Mouse (Mus musculus): ENCODE measurements around the gene Ptges3.
"Not testable (repeated sequence)": the region's sequence is repeated elsewhere in the genome, so short reads cannot be mapped to it uniquely, and the experiment has no call there.

The Ptges3 gene

GRCm38 (mm10) chr10:128059207-128059981 is 640 bp downstream of the Ptges3 start:
- DNase-seq (ENCODE audit: low spot score in 2 of 2): peak in 1 of 2 experiments; percentile 40

DNA sequence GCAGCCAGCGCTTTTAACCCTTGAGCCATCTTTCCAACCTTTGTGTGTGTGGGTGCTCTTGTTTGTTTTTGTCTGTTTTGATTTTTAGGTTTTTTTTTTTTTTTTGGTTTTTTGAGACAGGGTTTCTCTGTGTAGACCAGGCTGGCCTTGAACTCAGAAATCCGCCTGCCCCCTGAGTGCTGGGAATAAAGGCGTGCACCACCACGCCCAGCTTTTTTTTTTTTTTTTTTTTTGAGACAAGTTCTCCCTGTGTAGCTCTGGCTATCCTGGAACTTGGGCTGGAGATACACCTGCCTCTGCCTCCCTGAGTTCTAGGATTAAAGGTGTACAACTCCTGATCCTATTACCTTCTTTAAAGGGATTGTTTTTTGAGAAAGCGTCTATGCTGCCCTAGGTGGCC is 2.4 kb downstream of the Ptges3 start:
- no peak for DNase-seq (ENCODE audit: low spot score in 2 of 2)

DNA sequence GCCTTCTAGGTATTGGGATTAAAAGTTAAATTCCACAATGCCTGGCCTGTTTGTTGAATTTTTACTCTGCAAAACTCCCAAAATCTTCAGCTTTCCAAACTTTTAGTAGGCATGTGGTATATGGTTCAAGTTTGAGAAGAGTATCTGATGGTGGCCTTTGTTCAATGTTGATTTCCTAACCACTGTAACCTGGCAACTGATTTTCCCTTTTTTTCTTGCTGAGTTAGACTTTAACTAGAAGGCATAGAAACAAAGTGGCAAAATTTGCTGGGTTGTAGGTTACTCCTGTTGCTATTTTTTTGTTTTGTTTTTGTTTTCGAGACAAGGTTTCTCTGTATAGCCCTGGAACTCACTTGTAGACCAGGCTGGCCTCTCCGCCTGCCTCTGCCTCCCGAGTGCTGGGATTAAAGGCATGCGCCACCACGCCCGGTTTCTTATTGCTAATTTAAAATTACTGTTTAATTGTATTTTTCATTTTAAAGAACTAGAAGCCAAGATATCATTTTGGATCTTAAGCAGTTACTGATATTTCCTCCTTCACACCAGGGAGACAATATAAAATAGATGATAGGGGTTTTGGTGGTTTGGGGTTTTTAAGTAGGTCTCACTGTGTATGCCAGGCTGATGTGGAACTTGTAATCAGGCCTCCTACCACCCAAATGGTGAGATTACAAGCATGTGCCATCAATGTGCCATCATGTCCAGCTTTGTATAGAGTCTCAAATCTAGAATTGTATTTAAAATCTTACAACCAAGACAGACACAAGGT is 3.7 kb downstream of the Ptges3 start:
- no peak for DNase-seq (ENCODE audit: low spot score in 2 of 2)

DNA sequence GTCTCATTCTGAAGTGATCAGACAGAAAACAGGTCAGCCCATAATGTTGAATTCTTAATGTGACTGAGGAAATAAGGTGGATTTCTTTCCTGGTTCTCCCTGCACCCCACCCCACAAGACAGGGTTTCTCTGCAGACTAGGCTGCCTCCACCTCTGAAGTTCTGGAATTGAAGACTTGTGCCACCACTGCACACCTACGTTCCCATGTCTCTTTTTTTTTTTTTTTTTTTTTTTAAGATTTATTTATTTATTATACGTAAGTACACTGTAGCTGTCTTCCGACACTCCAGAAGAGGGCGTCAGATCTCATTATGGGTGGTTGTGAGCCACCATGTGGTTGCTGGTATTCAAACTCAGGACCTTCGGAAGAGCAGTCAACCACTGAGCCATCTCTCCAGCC is 7.3 kb downstream of the Ptges3 start:
- no peak for DNase-seq (ENCODE audit: low spot score in 2 of 2)

DNA sequence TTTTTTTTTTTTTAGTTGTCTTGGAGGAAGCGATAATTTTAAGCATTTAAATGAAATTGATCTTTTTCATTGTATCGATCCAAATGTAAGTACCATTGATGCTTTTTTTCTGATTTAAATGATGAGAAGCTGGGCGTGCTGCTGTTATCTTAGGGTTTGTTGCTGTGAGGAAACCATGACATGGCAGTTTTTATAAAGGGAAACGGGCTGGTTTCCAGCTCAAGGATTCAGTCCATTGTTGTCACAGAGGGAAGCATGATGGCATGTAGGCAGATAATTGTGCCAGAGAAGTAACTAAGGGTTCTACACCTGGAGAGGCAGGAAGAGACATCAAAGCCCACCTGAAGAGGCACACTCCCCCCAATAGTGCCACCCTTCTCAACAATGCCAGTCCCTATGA is 10.4 kb downstream of the Ptges3 start:
- DNase-seq (ENCODE audit: low spot score in 2 of 2): no peak

DNA sequence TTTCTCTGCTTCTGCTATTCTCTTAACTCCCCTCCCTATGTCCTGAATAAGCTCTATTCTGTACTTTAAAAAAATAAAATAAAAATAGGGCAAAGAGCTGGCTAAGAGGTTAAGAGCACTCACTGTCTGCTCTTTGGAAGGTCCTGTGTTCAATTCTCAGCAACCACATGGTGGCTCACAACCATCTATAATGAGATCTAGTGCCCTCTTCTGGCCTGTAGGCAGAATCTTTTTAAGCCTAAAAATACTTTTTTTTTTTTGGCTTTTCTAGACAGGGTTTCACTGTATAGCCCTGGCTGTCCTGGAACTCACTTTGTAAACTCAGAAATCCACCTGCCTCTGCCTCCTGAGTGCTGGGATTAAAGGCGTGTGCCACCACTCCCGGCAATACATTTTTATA is 11.7 kb downstream of the Ptges3 start:
- not testable (repeated sequence) for DNase-seq (ENCODE audit: low spot score in 2 of 2)

DNA sequence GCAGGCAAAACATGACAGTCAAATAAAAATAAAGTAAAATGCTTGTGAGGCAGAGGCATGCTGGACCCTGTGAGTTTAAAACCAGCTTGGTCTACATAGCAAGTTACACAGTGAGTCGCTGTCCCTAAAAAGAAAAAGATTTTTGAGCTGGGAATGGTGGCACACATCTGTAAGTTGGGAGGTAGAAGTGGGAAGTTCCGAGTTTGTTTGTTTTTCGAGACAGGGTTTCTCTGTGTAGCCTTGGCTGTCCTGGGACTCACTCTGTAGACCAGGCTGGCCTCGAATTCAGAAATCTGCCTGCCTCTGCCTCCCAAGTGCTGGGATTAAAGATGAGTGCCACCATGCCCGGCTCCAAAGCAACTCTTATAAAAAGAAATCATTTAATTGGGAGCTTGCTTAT is 19.5 kb downstream of the Ptges3 start:
- not testable (repeated sequence) for DNase-seq (ENCODE audit: low spot score in 2 of 2)

GRCm38 (mm10) chr10:128080496-128080895 is 21.7 kb downstream of the Ptges3 start:
- no peak for DNase-seq (ENCODE audit: low spot score in 2 of 2)

DNA sequence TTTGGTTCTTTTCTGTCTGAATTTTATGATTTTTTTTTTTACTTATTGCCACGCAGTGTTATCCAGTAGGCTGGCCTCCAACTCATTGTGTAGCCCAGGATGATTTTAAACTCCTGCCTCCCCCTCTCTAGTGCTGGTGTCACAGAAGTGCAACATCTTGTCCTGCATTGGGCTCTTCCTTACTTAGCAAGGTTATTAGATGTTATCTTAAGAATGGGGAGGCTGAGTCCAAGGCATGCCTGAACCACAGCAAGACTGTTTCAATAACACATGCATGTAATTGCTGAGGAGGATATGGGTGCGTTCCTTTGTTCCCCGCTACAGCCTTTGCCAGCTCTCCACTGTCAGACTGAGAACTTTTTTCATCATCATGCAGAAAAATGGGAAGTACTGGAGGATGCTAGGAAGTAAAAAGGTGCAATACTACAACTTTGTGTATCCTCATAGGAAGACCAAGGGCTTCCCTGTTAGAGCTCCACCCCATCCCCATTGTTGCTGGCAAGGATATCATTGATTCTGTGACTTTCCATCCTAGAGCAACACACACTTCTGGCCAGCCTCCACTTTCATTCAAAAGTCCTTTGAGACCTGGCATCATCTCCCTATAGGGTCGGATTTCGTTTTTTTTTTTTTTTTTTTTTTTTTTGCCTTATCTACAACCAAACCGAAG is 23.2 kb downstream of the Ptges3 start:
- DNase-seq (ENCODE audit: low spot score in 2 of 2): no peak

DNA sequence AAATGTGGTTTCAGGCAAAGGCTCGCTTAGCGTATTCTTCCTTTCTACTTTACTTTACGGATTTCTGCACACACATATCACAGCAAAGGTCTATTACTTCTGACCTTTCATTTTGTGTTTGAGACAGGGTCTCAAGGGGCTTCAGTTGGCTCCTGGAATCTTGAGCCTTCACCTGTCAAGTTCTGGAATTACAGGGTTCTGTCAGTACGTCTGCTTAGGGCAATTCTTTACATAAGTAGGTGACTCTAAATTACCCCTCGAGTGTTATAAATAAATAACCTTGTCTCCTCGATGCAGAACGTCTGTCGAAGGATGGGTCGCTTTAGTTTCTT is 23.7 kb downstream of the Ptges3 start:
- no peak for DNase-seq (ENCODE audit: low spot score in 2 of 2)

- DNase-seq (ENCODE audit: low spot score in 2 of 2): peak; percentile 96 to 97
These were observed 24.2 kb downstream of the Ptges3 start, which contains the start of gene Atp5b for GRCm38 (mm10) chr10:128082880-128083421. Gene Atp5b, plus strand, starts transcription at chr10:128083273.

GRCm38 (mm10) chr10:128083688-128084087 is 24.9 kb downstream of the Ptges3 start:
- peak in 1 of 2 experiments; percentile 23 for DNase-seq (ENCODE audit: low spot score in 2 of 2)

DNA sequence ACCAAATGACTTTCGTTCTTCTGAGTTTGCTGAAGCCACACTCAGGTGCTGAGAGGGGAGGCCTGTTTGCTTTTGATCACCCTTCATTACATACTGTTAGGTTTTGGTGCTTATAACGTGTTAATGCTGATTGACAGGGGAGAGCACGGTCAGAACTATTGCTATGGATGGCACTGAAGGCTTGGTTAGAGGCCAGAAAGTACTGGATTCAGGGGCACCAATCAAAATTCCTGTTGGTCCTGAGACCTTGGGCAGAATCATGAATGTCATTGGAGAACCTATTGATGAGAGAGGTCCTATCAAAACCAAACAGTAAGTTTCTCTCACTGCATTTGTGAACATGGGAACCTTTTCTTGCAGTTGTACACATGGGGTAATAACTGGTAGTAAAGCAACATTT is 25.4 kb downstream of the Ptges3 start:
- DNase-seq (ENCODE audit: low spot score in 2 of 2): no peak

GRCm38 (mm10) chr10:128086391-128086790 is 27.6 kb downstream of the Ptges3 start:
- no peak for DNase-seq (ENCODE audit: low spot score in 2 of 2)

GRCm38 (mm10) chr10:128087216-128087615 is 28.5 kb downstream of the Ptges3 start:
- DNase-seq (ENCODE audit: low spot score in 2 of 2): not testable (repeated sequence)

- DNase-seq (ENCODE audit: low spot score in 2 of 2): no peak
These were observed 29.4 kb downstream of the Ptges3 start for GRCm38 (mm10) chr10:128088181-128088580.

DNA sequence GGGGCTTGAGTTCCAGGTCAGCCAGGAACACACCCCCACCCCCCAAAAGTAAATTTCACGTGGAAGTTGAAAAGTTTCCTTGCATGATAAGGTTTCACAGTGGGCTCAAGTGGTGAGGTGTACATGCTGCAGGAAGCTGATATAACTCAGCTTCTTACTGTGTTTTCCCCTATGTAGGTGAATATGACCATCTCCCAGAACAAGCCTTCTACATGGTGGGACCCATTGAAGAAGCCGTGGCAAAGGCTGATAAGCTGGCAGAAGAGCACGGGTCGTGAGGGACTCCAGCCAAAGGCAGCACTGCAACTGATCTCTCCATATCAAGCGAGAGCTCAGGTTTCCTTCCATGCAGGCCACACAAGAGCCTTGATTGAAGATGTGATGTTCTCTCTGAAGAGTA is 31.1 kb downstream of the Ptges3 start:
- no peak for DNase-seq (ENCODE audit: low spot score in 2 of 2)

GRCm38 (mm10) chr10:128090651-128091563 is 32.2 kb downstream of the Ptges3 start:
- peak; percentile 80 to 89 for DNase-seq (ENCODE audit: low spot score in 2 of 2)

GRCm38 (mm10) chr10:128091564-128092505 is 33.1 kb downstream of the Ptges3 start, which contains the start of gene Baz2a:
Gene Baz2a, plus strand, starts transcription at chr10:128091577.
- DNase-seq (ENCODE audit: low spot score in 2 of 2): peak in 1 of 2 experiments; percentile 28

Measured in urinary bladder, postnatal 4 days (tissue).